Mouse (Mus musculus) heart, embryonic 13.5 days (tissue): Measurements from ENCODE around the gene Hcn1. TPM values are rescaled to one million over a fixed set of nuclear protein-coding genes. Genes with fewer than 3 reads are reported as not detected.

Experiments used
- ATAC-seq: fragments of 200-750 bp; cut with Nextera tagmentation; 2 replicates; pipeline ENCODE4 v1.8.0; 2017; ENCODE audit warnings: moderate TSS enrichment; ENCODE audit not compliant: insufficient number of reproducible peaks, low FRiP score, low TSS enrichment; ENCODE audit errors: extremely low read depth
- H3K27ac ChIP-seq: fragments of 300-500 bp; sonication (generic); replicated peaks from 2 replicates; pipeline ENCODE4 v1.5.1; 2015; ENCODE audit warnings: moderate library complexity, mild to moderate bottlenecking, inconsistent platforms
- H3K27me3 ChIP-seq: fragments of 300-500 bp; sonication (generic); replicated peaks from 2 replicates; pipeline ENCODE4 v1.6.1; 2015; ENCODE audit warnings: mild to moderate bottlenecking, inconsistent platforms
- H3K36me3 ChIP-seq: fragments of 300-500 bp; sonication (generic); 2 replicates; pipeline ENCODE4 v1.6.1; 2015; ENCODE audit warnings: mild to moderate bottlenecking, inconsistent platforms
- H3K4me1 ChIP-seq: fragments of 300-500 bp; sonication (generic); 2 replicates; pipeline ENCODE4 v1.6.1; 2015; ENCODE audit warnings: inconsistent platforms
- H3K4me2 ChIP-seq: fragments of 300-500 bp; sonication (generic); 2 replicates; pipeline ENCODE4 v1.6.1; 2015; ENCODE audit warnings: inconsistent platforms, mild to moderate bottlenecking, moderate library complexity
- H3K4me3 ChIP-seq: fragments of 300-500 bp; sonication (generic); 2 replicates; pipeline ENCODE4 v1.5.1; 2015; ENCODE audit warnings: moderate library complexity, mild to moderate bottlenecking, inconsistent platforms
- H3K9ac ChIP-seq: fragments of 300-500 bp; sonication (generic); 2 replicates; pipeline ENCODE4 v1.6.1; 2015; ENCODE audit warnings: inconsistent platforms, mild to moderate bottlenecking, moderate library complexity
- H3K9me3 ChIP-seq: fragments of 300-500 bp; sonication (generic); 2 replicates; pipeline ENCODE4 v1.6.1; 2016; ENCODE audit warnings: inconsistent platforms
- WGBS: fragments of 180-500 bp; shearing (Covaris S2); methylation state at CpG from one replicate; pipeline ENCODE4 v1.1.7; 2015; ENCODE audit warnings: mixed read lengths; 5-methylcytosine and 5-hydroxymethylcytosine counted together
- polyA plus RNA-seq: library from polyadenylated mRNA; unstranded; fragments of >200 nt; fragmentation: Nextera tagmentation; extraction: Ambion mirVana; gene quantifications from 2 replicates; pipeline ENCODE4 v1.2.1, GENCODE M21; 2015

Hcn1 gene
- polyA plus RNA-seq, 1 experiment from 2014 or later = 0.09 TPM

DNA sequence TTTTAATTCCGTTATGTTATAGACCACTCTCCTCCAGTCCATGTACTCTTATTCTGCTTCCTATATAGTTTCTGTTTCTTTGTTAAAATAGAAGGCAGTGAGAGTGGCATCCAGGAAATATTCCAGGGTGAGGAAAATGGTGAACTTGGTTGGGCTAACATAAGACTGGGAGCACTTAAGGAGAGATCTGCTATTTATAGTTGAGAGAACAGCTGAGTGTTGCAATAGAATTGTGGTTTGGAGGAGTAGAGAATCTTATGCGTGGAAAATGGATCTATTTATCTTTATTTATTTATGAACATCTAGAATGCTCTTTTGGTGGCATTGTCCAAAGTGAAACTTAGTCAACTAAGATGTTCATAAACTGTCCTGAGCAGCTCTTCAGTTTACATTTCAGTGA is 104.4 kb downstream of the Hcn1 start:
- no peak for ATAC-seq
- Histone ChIP-seq H3K27ac (peak overlapping the region; percentile 29; the same call in 1 of the 2 replicates), H3K9ac (no peak overlapping the region), H3K36me3 (no peaks in the 10 kb centered on the region), H3K4me3 (no peak overlapping the region), H3K4me2 (peak overlapping the region; percentile 48), H3K9me3 (no peaks in the 10 kb centered on the region), H3K4me1 (peaks cover 30% of the 10 kb centered on the region), H3K27me3 (no peaks in the 10 kb centered on the region)
- 64% methylated on average over 2 of the region's 2 CpGs for WGBS

- Histone ChIP-seq H3K4me3 (no peak overlapping the region), H3K9me3 (no peaks in the 10 kb centered on the region)
- peak; percentile 75; the same call in 1 of the 2 replicates for ATAC-seq
These were observed 105.0 kb downstream of the Hcn1 start for GRCm38 (mm10) chr13:117706986-117707738.

GRCm38 (mm10) chr13:117710811-117711210 is 108.7 kb downstream of the Hcn1 start:
- Histone ChIP-seq H3K9ac (no peak overlapping the region), H3K36me3 (no peaks in the 10 kb centered on the region), H3K4me1 (peaks cover 22% of the 10 kb centered on the region), H3K4me3 (no peak overlapping the region), H3K4me2 (no peak overlapping the region), H3K9me3 (no peaks in the 10 kb centered on the region), H3K27me3 (no peaks in the 10 kb centered on the region), H3K27ac (0 out of 2 replicates have a peak overlapping the region, but pooled peaks have one; percentile 45)
- no peak for ATAC-seq

More at GRCm38 (mm10) chr13:117706986-117707738, 105.0 kb downstream of the Hcn1 start:
- no peak overlapping the region for H3K9ac ChIP-seq
- peak overlapping the region; percentile 48 for H3K4me2 ChIP-seq
- peak overlapping the region; percentile 81 for H3K27ac ChIP-seq
- peaks cover 30% of the 10 kb centered on the region for H3K4me1 ChIP-seq
- WGBS = 44% methylated on average over 11 of the region's 11 CpGs
- H3K27me3 ChIP-seq = no peaks in the 10 kb centered on the region
- H3K36me3 ChIP-seq = no peaks in the 10 kb centered on the region

GRCm38 (mm10) chr13:117722090-117722489 is 120.0 kb downstream of the Hcn1 start:
- no peak for ATAC-seq
- no peak overlapping the region for H3K4me3 ChIP-seq
- H3K36me3 ChIP-seq = no peaks in the 10 kb centered on the region
- no peaks in the 10 kb centered on the region for H3K27me3 ChIP-seq
- WGBS = 51% methylated on average over 4 of the region's 4 CpGs
- H3K4me1 ChIP-seq = no peaks in the 10 kb centered on the region
- H3K27ac ChIP-seq = no peak overlapping the region
- no peaks in the 10 kb centered on the region for H3K9me3 ChIP-seq
- H3K9ac ChIP-seq = no peak overlapping the region
- H3K4me2 ChIP-seq = no peak overlapping the region

- H3K4me2 ChIP-seq = no peak overlapping the region
- no peaks in the 10 kb centered on the region for H3K4me1 ChIP-seq
- WGBS = 59% methylated on average over 3 of the region's 3 CpGs
- H3K27me3 ChIP-seq = no peaks in the 10 kb centered on the region
- no peak overlapping the region for H3K27ac ChIP-seq
- H3K36me3 ChIP-seq = no peaks in the 10 kb centered on the region
- no peak for ATAC-seq
- H3K9ac ChIP-seq = no peak overlapping the region
- no peak overlapping the region for H3K4me3 ChIP-seq
- H3K9me3 ChIP-seq = no peaks in the 10 kb centered on the region
These were observed 122.0 kb downstream of the Hcn1 start for GRCm38 (mm10) chr13:117724083-117724482.

GRCm38 (mm10) chr13:117728393-117728792 is 126.3 kb downstream of the Hcn1 start:
- Histone ChIP-seq H3K4me2 (no peak overlapping the region), H3K4me3 (no peak overlapping the region), H3K4me1 (no peaks in the 10 kb centered on the region), H3K9ac (no peak overlapping the region), H3K36me3 (no peaks in the 10 kb centered on the region), H3K27me3 (no peaks in the 10 kb centered on the region), H3K27ac (no peak overlapping the region), H3K9me3 (no peaks in the 10 kb centered on the region)
- no peak for ATAC-seq
- 56% methylated on average over 2 of the region's 2 CpGs for WGBS

- Histone ChIP-seq H3K9ac (no peak overlapping the region), H3K27ac (no peak overlapping the region), H3K4me3 (no peak overlapping the region), H3K27me3 (no peaks in the 10 kb centered on the region), H3K36me3 (no peaks in the 10 kb centered on the region), H3K9me3 (no peaks in the 10 kb centered on the region), H3K4me2 (no peak overlapping the region), H3K4me1 (no peaks in the 10 kb centered on the region)
- ATAC-seq = no peak
These were observed 130.6 kb downstream of the Hcn1 start for GRCm38 (mm10) chr13:117732738-117733137.

DNA sequence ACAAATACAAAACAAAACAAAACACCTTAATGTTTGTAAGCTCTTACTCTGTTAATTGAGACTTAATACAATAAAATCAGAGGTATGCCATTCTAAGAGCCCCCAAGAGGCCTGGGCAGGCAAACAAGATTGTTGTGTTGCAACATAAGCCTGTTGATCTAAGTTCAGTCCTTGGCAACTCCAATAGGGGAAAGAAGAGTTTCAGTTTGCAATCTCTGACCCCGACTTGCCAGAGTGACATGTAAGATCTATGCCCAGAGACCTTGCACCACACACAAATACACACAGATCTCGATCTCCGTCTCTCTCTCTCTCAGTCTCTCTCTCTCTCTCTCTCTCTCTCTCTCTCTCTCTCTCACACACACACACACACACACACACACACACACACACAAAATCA is 142.3 kb downstream of the Hcn1 start:
- Histone ChIP-seq H3K27me3 (no peaks in the 10 kb centered on the region), H3K27ac (no peak overlapping the region), H3K9ac (no peak overlapping the region), H3K9me3 (no peaks in the 10 kb centered on the region), H3K4me2 (no peak overlapping the region), H3K36me3 (no peaks in the 10 kb centered on the region), H3K4me1 (no peaks in the 10 kb centered on the region), H3K4me3 (no peak overlapping the region)
- WGBS = 77% methylated on average over 3 of the region's 3 CpGs
- no peak for ATAC-seq

- H3K4me2 ChIP-seq = no peak overlapping the region
- no peak overlapping the region for H3K9ac ChIP-seq
- H3K36me3 ChIP-seq = no peaks in the 10 kb centered on the region
- no peaks in the 10 kb centered on the region for H3K27me3 ChIP-seq
- H3K4me3 ChIP-seq = no peak overlapping the region
- H3K4me1 ChIP-seq = no peaks in the 10 kb centered on the region
- H3K27ac ChIP-seq = no peak overlapping the region
- 73% methylated on average over 3 of the region's 3 CpGs for WGBS
- no peaks in the 10 kb centered on the region for H3K9me3 ChIP-seq
- ATAC-seq = no peak
These were observed 143.1 kb downstream of the Hcn1 start for GRCm38 (mm10) chr13:117745173-117745572.

DNA sequence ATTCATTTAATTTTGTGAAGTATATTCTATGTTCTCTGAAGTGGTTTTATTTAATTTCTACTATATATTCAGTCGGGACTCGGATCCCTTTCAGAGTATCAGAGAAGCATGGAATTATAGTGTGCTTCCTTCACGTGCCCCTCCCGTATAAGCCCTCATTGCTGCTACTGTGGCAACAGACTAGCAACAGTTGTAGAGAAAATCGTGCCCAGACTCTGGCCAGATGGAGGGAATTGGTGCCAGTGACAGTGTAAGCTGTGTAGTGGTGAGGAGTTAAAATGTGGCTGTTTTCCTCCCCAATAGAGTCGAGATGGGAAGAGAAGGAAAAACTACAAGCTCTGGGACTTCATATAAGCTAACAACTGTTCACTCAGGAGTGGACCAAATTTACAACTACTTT is 163.4 kb downstream of the Hcn1 start:
- no peaks in the 10 kb centered on the region for H3K36me3 ChIP-seq
- H3K27me3 ChIP-seq = no peaks in the 10 kb centered on the region
- H3K4me1 ChIP-seq = no peaks in the 10 kb centered on the region
- no peaks in the 10 kb centered on the region for H3K9me3 ChIP-seq
- ATAC-seq = no peak
- H3K4me3 ChIP-seq = no peak overlapping the region
- 69% methylated on average over 6 of the region's 6 CpGs for WGBS
- H3K27ac ChIP-seq = no peak overlapping the region
- H3K9ac ChIP-seq = no peak overlapping the region
- no peak overlapping the region for H3K4me2 ChIP-seq

DNA sequence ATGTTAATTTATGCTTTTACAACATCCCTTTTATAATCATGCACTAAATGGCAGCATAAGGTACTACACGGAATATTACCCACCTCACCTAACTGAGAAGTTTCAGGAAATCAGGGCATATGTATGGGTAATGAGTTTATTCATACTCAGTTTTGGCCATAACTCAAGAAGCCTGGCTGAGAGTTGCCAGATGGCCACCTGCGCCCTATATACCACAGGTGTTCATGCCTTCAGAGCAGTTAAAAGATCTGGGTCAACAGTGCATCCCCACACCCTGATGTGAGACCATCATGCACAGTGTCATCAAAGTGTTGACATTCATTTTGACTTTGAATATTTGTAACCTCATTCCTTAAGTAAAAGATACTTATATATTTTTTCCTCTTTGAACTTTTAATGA is 183.3 kb downstream of the Hcn1 start:
- WGBS = 76% methylated on average over 2 of the region's 2 CpGs
- Histone ChIP-seq H3K27ac (no peak overlapping the region), H3K4me2 (no peak overlapping the region), H3K36me3 (no peaks in the 10 kb centered on the region), H3K4me1 (no peaks in the 10 kb centered on the region), H3K4me3 (no peak overlapping the region), H3K9ac (no peak overlapping the region), H3K9me3 (no peaks in the 10 kb centered on the region), H3K27me3 (no peaks in the 10 kb centered on the region)
- ATAC-seq = no peak

- H3K9me3 ChIP-seq = no peaks in the 10 kb centered on the region
- H3K4me3 ChIP-seq = no peak overlapping the region
- H3K9ac ChIP-seq = no peak overlapping the region
- H3K36me3 ChIP-seq = no peaks in the 10 kb centered on the region
- no peak overlapping the region for H3K4me2 ChIP-seq
- ATAC-seq = no peak
- H3K27me3 ChIP-seq = no peaks in the 10 kb centered on the region
- WGBS = 43% methylated on average over 1 of the region's 1 CpGs
- H3K4me1 ChIP-seq = no peaks in the 10 kb centered on the region
- no peak overlapping the region for H3K27ac ChIP-seq
These were observed 190.7 kb downstream of the Hcn1 start for GRCm38 (mm10) chr13:117792861-117793260.
